1 mouse cellular context compared by ENCODE assay signal in the genomic region with DNA sequence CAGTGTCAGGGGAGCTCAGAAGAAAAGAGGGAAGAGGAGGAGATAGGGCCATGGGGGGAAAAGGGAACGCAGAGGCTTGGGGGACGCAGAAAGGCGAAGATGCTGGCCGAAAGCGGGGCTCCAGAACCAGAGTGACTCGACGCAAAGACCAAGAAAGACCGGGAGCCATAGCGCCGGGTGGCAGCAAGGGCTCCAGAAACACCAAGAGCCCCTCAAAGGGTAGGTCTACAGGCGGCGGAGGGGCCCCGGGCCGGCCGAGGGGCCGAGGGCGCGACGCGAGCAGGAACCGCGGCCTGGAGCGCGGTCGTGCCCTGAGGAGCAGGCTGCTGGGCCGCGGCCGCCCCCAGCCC.
TF ChIP-seq lines count a peak whose summit lies in the region.

No protein-coding gene starts in this region.

TF ChIP-seq in CH12.LX, 34 proteins besides CTCF, POLR2A, EP300 and RAD21 (continued from another document):
- TF ChIP-seq E2F4 (IDR thresholded peaks at IDR 0.05; ENCODE audit: insufficient replicate concordance, low read depth, low read length) = no peak
- no peak for TF ChIP-seq MEF2A (IDR thresholded peaks at IDR 0.05; ENCODE audit: borderline replicate concordance, low read depth, low read length)
- TF ChIP-seq RCOR1 (conservative IDR thresholded peaks at IDR 0.05; ENCODE audit: low read depth, low read length) = no peak
- no peak for TF ChIP-seq MAFK (IDR thresholded peaks at IDR 0.05; ENCODE audit: insufficient replicate concordance, low read length)
- no peak for TF ChIP-seq ETS1 (conservative IDR thresholded peaks at IDR 0.05; ENCODE audit: low read depth, low read length)
- TF ChIP-seq MYC (IDR thresholded peaks at IDR 0.05; ENCODE audit: low read depth, low read length) = no peak
- TF ChIP-seq GABPA (IDR thresholded peaks at IDR 0.05; ENCODE audit: insufficient replicate concordance, low read depth, low read length) = no peak
- no peak for TF ChIP-seq MAX (IDR thresholded peaks at IDR 0.05; ENCODE audit: low read length)
- TF ChIP-seq CHD1 (IDR thresholded peaks at IDR 0.05; ENCODE audit: low read depth, low read length) = no peak
- TF ChIP-seq HCFC1 (IDR thresholded peaks at IDR 0.05; ENCODE audit: low read depth, low read length) = no peak
